Mouse (Mus musculus) liver, adult 2 months (tissue): ENCODE measurements around the gene Paqr9. TPM values are rescaled to one million over a fixed set of nuclear protein-coding genes. Genes with fewer than 3 reads are reported as not detected.

Experiments
- DNase-seq: peaks from one replicate; pipeline ENCODE4 v3.0.0-alpha.2; 2011; ENCODE audit warnings: low read depth, low spot score; ENCODE audit errors: extremely low read depth
- H3K27ac ChIP-seq: fragments of 200-500 bp; replicated peaks from 2 replicates; pipeline ENCODE4 v1.5.1; 2012; ENCODE audit warnings: low read depth, mild to moderate bottlenecking, control low read depth, inconsistent platforms, low read length; ENCODE audit not compliant: insufficient read depth
- H3K27me3 ChIP-seq: fragments of 200-500 bp; 2 replicates; pipeline ENCODE4 v1.6.1; 2012; ENCODE audit warnings: mild to moderate bottlenecking, moderate library complexity, low read length, inconsistent platforms; ENCODE audit not compliant: control insufficient read depth, insufficient read depth
- H3K36me3 ChIP-seq: fragments of 200-500 bp; 2 replicates; pipeline ENCODE4 v1.6.1; 2012; ENCODE audit warnings: low read length, inconsistent platforms; ENCODE audit not compliant: control insufficient read depth, insufficient read depth
- H3K4me1 ChIP-seq: fragments of 200-500 bp; 2 replicates; pipeline ENCODE4 v1.6.1; 2011; ENCODE audit warnings: low read length; ENCODE audit not compliant: control insufficient read depth, insufficient read depth
- H3K4me3 ChIP-seq: fragments of 200-500 bp; 2 replicates; pipeline ENCODE4 v1.5.1; 2011; ENCODE audit warnings: low read depth, mild to moderate bottlenecking, control low read depth, low read length, moderate library complexity; ENCODE audit not compliant: insufficient read depth
- H3K79me2 ChIP-seq: fragments of 200-500 bp; 2 replicates; pipeline ENCODE4 v1.6.1; 2012; ENCODE audit warnings: inconsistent platforms, mild to moderate bottlenecking, low read length, moderate library complexity; ENCODE audit not compliant: control insufficient read depth, insufficient read depth
- H3K9ac ChIP-seq: fragments of 200-500 bp; 2 replicates; pipeline ENCODE4 v1.6.1; 2012; ENCODE audit warnings: low read depth, mild to moderate bottlenecking, control low read depth, inconsistent platforms, low read length
- CTCF ChIP-seq: fragments of 200-500 bp; IDR thresholded peaks from 2 replicates; pipeline ENCODE4 v1.5.1; 2011; ENCODE audit warnings: low read depth, low read length, control low read depth
- POLR2A ChIP-seq: fragments of 200-500 bp; IDR thresholded peaks from 2 replicates; pipeline ENCODE4 v1.6.1; 2011; ENCODE audit warnings: low read length, control low read depth; ENCODE audit not compliant: insufficient read depth; ENCODE audit errors: extremely low read depth
- WGBS: fragments of 180-500 bp; shearing (Covaris S2); methylation state at CpG from one replicate; pipeline ENCODE4 v1.1.7; 2018; 5-methylcytosine and 5-hydroxymethylcytosine counted together
- polyA plus RNA-seq: library from polyadenylated mRNA; depleted of rRNA; stranded (reverse); fragments of >200 nt; gene quantifications from 2 replicates; pipeline ENCODE4 v1.2.3, GENCODE M21; 2012
- total RNA-seq: library from RNA; depleted of rRNA; stranded (reverse); fragments of >200 nt; gene quantifications from 2 replicates; pipeline ENCODE4 v1.2.3, GENCODE M21; 2014

Gene Paqr9
- total and polyA plus RNA-seq, 2 experiments, result 56.1 to 107 TPM

DNA sequence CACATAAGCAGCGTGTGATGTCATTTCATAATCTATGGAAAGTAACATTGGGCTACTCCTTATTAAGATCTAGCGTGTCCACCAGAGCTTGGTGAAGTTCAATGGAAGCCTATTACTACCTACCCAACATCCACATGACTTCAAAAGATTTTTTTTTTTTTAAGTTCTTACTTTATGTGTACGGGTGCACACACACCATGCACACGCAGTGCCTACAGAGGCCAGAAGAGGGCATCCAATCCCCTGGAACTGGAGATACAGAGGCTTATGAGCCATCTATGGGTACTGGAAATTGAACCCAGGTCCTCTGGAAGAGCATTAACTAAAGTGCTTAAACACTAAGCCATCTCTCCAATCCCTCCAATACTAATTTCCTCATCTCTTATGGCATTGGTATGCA lies 39.9 kb downstream of the Paqr9 start:
- Histone ChIP-seq H3K36me3 (no peaks in the 10 kb centered on the region), H3K4me3 (no peak overlapping the region), H3K27ac (no peak overlapping the region), H3K9ac (no peak overlapping the region), H3K27me3 (no peaks in the 10 kb centered on the region), H3K4me1 (0 out of 2 replicates have a peak, but pooled peaks cover 2% of the 10 kb centered on the region), H3K79me2 (no peaks in the 10 kb centered on the region)
- WGBS, result 90% methylated on average over 4 of the region's 4 CpGs
- TF ChIP-seq CTCF (peak; percentile 63), POLR2A (no peak)
- no peak for DNase-seq

DNA sequence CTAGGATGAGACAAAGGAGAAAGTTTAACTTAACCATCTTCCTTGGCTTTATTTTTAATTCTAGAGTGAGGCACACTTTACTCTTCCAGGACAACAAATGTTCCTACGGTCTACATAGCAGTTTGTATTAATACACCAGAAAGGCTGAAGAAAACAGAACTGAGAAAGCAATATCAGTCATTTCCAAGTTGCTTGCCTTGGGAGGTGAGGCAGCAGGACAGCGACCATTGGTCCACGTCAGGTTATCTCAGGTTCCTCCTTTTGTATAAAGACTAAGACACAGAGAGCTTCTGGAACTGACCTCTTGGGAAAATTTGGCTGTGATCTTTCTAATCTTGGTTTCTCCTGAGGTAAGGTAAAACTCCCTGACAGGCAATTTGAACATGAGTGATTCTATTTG lies 43.4 kb downstream of the Paqr9 start:
- TF ChIP-seq POLR2A (no peak), CTCF (no peak)
- H3K36me3 ChIP-seq, result no peaks in the 10 kb centered on the region
- no peak overlapping the region for H3K4me3 ChIP-seq
- no peaks in the 10 kb centered on the region for H3K27me3 ChIP-seq
- no peak overlapping the region for H3K27ac ChIP-seq
- 83% methylated on average over 3 of the region's 3 CpGs for WGBS
- H3K9ac ChIP-seq, result no peak overlapping the region
- peaks cover 7% of the 10 kb centered on the region; the same call in 1 of the 2 replicates for H3K4me1 ChIP-seq
- H3K79me2 ChIP-seq, result no peaks in the 10 kb centered on the region
- DNase-seq, result no peak

DNA sequence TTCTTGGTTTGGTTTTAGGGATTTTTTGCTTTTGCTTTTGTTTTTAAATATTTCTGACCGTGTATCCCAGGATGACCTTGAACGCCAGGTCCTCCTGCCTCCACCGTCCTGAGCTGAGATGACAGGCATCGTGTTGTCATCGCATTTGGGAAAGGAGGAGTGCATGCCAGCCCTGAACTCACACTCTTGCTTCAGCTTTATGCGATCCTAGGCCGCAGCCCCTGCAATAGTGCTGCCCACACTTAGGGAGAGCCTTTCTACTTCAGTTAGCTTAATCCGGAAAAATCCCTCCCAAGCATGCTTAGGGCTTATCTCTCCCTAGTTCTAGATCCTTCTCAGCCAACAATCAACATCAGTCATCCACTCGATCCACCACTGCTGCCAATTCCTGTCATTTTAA lies 43.9 kb downstream of the Paqr9 start:
- DNase-seq, result no peak
- Histone ChIP-seq H3K27me3 (no peaks in the 10 kb centered on the region), H3K4me3 (no peak overlapping the region), H3K27ac (no peak overlapping the region), H3K36me3 (no peaks in the 10 kb centered on the region), H3K4me1 (peaks cover 7% of the 10 kb centered on the region; the same call in 1 of the 2 replicates), H3K79me2 (no peaks in the 10 kb centered on the region), H3K9ac (no peak overlapping the region)
- TF ChIP-seq POLR2A (no peak), CTCF (no peak)
- 65% methylated on average over 9 of the region's 9 CpGs for WGBS

DNA sequence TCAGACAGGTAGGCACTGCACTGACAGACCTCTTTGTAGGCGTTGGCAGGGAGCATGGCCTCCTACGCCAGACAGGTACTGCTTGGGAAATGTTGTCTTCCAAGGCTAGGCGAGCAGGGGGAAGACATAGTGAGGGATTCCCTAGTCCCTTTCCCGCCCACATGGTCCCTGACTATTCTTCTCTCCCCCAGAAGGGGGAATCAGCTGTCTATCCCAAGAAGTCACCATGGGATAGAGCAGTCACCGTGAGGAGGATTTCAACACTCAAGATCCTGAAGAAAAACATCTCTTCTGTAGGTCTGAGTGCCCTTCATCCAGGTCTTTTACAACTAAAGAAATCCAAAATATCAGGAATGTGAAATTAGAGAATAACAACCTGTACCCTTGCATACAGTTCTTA lies 47.7 kb downstream of the Paqr9 start:
- WGBS, result 83% methylated on average over 5 of the region's 5 CpGs
- Histone ChIP-seq H3K27ac (no peak overlapping the region), H3K36me3 (no peaks in the 10 kb centered on the region), H3K4me1 (peaks cover 7% of the 10 kb centered on the region; the same call in 1 of the 2 replicates), H3K4me3 (no peak overlapping the region), H3K27me3 (no peaks in the 10 kb centered on the region), H3K9ac (no peak overlapping the region), H3K79me2 (no peaks in the 10 kb centered on the region)
- TF ChIP-seq CTCF (no peak), POLR2A (no peak)
- no peak for DNase-seq

DNA sequence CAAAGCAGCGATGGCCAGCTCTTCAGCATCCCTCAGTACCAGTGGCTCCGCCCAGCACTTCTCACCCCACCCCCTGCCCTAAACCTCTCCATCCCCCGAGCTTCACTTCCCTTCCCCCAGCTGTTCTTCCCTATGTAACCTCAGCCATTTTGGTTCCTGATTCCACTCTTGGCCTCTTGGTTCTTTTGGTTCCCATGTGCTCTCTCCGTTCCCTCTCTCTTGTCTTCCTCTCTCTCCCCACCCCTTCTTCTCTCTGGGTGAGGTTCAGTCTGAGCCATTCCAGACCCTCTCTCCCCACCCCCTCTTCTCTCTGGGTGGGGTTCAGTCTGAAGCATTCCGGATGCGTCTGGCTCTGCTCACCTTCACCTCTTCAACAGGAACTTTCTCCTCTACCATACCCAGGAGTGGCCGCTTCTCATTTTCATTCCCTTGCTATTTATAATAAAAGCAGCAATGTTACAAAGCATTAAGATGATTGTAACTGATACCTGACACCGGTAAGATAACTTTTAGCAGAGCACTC lies 52.9 kb downstream of the Paqr9 start:
- TF ChIP-seq POLR2A (no peak), CTCF (no peak)
- Histone ChIP-seq H3K4me3 (no peak overlapping the region), H3K79me2 (no peaks in the 10 kb centered on the region), H3K36me3 (no peaks in the 10 kb centered on the region), H3K9ac (no peak overlapping the region), H3K27ac (no peak overlapping the region), H3K27me3 (no peaks in the 10 kb centered on the region), H3K4me1 (peaks cover 4% of the 10 kb centered on the region; the same call in 1 of the 2 replicates)
- no peak for DNase-seq
- WGBS, result 89% methylated on average over 8 of the region's 8 CpGs

DNA sequence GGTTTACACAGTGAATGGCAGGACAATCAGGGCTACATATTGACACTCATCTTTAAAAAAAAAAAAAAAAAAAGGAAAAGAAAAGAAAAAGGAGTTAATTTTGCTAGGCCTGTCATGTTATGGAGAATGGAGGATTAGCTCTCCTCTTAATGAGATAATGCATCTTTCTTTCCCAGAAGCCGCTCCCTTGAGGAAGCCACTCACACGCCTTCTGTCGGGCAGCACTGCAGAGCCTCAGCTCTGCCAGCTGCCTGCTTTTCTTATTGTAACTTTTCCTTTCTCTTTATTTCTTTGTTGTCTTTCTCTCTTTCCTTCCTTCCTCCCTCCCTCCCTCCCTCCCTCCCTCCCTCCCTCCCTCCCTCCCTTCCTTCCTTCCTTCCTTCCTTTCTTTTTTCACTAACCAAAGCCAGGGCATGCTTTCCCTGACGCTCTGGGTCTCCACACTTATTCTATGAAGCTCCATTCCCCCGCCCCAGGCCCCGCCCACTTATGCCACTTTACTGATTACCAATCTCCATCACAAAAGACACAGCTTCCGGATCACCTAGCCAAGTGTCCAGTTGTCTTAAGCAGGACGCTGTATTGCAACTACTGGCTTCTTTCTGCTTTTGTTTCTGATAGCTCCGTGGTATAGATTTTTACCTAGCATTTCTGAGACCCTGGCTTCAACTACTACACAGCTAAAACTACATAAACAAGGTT lies 54.1 kb downstream of the Paqr9 start:
- H3K9ac ChIP-seq, result no peak overlapping the region
- H3K27ac ChIP-seq, result no peak overlapping the region
- no peak for DNase-seq
- H3K79me2 ChIP-seq, result no peaks in the 10 kb centered on the region
- peaks cover 4% of the 10 kb centered on the region; the same call in 1 of the 2 replicates for H3K4me1 ChIP-seq
- H3K27me3 ChIP-seq, result no peaks in the 10 kb centered on the region
- TF ChIP-seq CTCF (no peak), POLR2A (no peak)
- no peaks in the 10 kb centered on the region for H3K36me3 ChIP-seq
- WGBS, result 51% methylated on average over 9 of the region's 9 CpGs
- no peak overlapping the region for H3K4me3 ChIP-seq
